Mouse (Mus musculus) lung, embryonic 16.5 days (tissue): ENCODE results near the gene Cdkl1. TPM values are rescaled to one million over a fixed set of nuclear protein-coding genes. Genes with fewer than 3 reads are reported as not detected.
A peak's percentile ranks its signal among the peaks of the same experiment; 100 is the strongest.

Experiments
- ATAC-seq: fragments of 200-750 bp; cut with Nextera tagmentation; 2 replicates; pipeline ENCODE4 v1.8.0; 2017; ENCODE audit warnings: low read depth, mild to moderate bottlenecking, moderate library complexity
- H3K27ac ChIP-seq: fragments of 300-500 bp; sonication (generic); 2 replicates; pipeline ENCODE4 v1.5.1; 2014; ENCODE audit warnings: mild to moderate bottlenecking, control low read depth, low read length
- H3K27me3 ChIP-seq: fragments of 300-500 bp; sonication (generic); 2 replicates; pipeline ENCODE4 v1.6.1; 2014; ENCODE audit warnings: low read depth, low read length, mixed read lengths; ENCODE audit not compliant: control insufficient read depth, insufficient read depth
- H3K36me3 ChIP-seq: fragments of 300-500 bp; sonication (generic); 2 replicates; pipeline ENCODE4 v1.6.1; 2014; ENCODE audit warnings: low read length; ENCODE audit not compliant: control insufficient read depth, insufficient read depth
- H3K4me1 ChIP-seq: fragments of 300-500 bp; sonication (generic); replicated peaks from 2 replicates; pipeline ENCODE4 v1.6.1; 2014; ENCODE audit warnings: low read length, mixed read lengths; ENCODE audit not compliant: control insufficient read depth, insufficient read depth
- H3K4me2 ChIP-seq: fragments of 300-500 bp; sonication (generic); 2 replicates; pipeline ENCODE4 v1.6.1; 2014; ENCODE audit warnings: low read depth, low read length, control low read depth
- H3K4me3 ChIP-seq: fragments of 300-500 bp; sonication (generic); 2 replicates; pipeline ENCODE4 v1.5.1; 2014; ENCODE audit warnings: mild to moderate bottlenecking, low read length, control low read depth
- H3K9ac ChIP-seq: fragments of 300-500 bp; sonication (generic); 2 replicates; pipeline ENCODE4 v1.6.1; 2014; ENCODE audit warnings: low read length, control low read depth
- H3K9me3 ChIP-seq: fragments of 300-500 bp; sonication (generic); 2 replicates; pipeline ENCODE4 v1.6.1; 2016; ENCODE audit warnings: low read length; ENCODE audit not compliant: control insufficient read depth
- WGBS: fragments of 180-500 bp; shearing (Covaris S2); extraction: QIAGEN DNeasy Blood & Tissue Kit; methylation state at CpG from one replicate; pipeline ENCODE4 v1.1.7; 2014; 5-methylcytosine and 5-hydroxymethylcytosine counted together
- polyA plus RNA-seq: library from polyadenylated mRNA; unstranded; fragments of >200 nt; fragmentation: Nextera tagmentation; extraction: Ambion mirVana; gene quantifications from 2 replicates; pipeline ENCODE4 v1.2.1, GENCODE M21; 2015

The Cdkl1 gene
- polyA plus RNA-seq, result 1.3 and 2.0 TPM in 2 replicates

DNA sequence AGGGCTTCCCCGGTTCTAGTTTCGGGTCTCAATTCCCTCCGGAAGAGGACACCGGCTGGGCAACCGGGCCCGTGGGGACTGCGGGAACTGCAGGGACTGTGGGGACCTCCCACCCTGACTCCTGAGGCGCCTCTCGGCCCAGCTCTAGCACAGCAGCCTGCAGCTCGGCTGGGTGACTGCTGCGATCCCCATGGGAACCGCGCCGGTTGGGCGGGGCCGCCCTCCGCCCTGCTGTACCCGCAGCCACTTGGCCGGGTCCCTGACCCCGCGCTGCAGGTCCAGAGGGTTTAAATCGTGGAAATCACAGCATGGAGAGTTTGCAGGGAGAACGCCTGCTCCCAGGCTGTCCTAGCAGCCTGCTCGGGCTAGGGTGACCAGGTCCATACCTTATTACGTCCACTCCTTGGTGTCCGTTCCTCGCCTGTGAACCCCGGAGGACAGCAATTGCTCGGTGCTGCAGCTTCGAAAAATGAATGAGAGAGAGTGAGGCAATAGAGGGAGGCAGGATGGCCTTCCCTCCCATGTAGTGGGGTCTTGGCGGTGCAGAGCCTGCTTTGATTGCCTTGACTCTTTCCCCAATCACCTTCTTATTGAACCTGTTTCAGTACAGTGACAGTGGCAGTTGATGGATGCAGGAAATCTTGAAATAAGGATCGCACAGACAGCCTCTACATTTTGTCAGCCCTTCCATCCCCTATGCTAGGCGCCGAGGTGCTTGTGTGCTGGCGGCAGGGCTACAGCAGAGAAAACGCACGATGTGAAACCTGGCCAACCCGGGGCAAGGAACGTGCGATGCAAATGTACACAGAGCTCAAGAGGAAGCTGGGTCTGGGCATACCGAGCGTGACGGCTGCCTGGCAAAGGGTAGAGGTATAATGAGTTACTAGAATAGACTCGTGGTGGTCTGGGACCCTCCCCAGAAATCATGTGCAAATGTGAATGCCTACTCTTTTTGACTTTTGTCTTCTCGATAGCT is at the start of gene Cdkl1:
Gene Cdkl1, minus strand, starts transcription at position 738 of the 976 bp plus-strand sequence.
- no peaks in the 10 kb centered on the region for H3K9me3 ChIP-seq
- H3K4me2 ChIP-seq, result peak within 1 kb of the TSS; percentile 94
- H3K27me3 ChIP-seq, result no peaks in the 10 kb centered on the region
- peak within 1 kb of the TSS; percentile 65 for H3K9ac ChIP-seq
- H3K4me1 ChIP-seq, result peaks cover 7% of the 10 kb centered on the region
- peak; percentile 92 for ATAC-seq
- no peaks in the 10 kb centered on the region for H3K36me3 ChIP-seq
- H3K4me3 ChIP-seq, result peak within 1 kb of the TSS; percentile 57
- H3K27ac ChIP-seq, result no peak within 1 kb of the TSS
- 2% methylated on average over 44 of the region's 45 CpGs for WGBS

DNA sequence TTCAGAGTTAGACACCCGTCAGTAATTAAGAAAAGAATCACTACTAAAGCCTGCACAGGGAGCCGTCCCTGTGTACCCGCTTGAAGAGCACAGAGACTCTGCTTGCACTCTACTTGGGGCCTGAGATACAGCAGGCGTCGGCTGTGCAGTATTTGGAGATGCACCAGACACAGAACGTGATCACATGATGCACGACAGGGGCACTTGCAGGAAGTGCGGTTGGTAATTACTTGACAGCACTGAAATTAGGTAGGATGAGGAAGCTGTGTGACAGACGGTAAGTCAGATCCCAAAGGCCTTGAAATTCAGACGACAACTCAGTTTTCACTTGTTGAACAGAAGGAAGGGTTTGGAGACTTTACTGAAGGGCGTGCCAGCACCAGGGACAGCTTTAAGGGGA is 47.3 kb upstream of the Cdkl1 start:
- Histone ChIP-seq H3K4me3 (no peak overlapping the region), H3K4me1 (no peaks in the 10 kb centered on the region), H3K36me3 (peaks cover 24% of the 10 kb centered on the region), H3K4me2 (no peak overlapping the region), H3K27me3 (no peaks in the 10 kb centered on the region), H3K9ac (no peak overlapping the region), H3K27ac (no peak overlapping the region), H3K9me3 (no peaks in the 10 kb centered on the region)
- WGBS, result 80% methylated on average over 11 of the region's 11 CpGs
- no peak for ATAC-seq

GRCm38 (mm10) chr12:69833982-69834604 is 43.0 kb upstream of the Cdkl1 start:
- Histone ChIP-seq H3K27me3 (no peaks in the 10 kb centered on the region), H3K36me3 (peaks cover 25% of the 10 kb centered on the region), H3K27ac (no peak overlapping the region), H3K4me2 (no peak overlapping the region), H3K4me3 (no peak overlapping the region), H3K9ac (no peak overlapping the region), H3K9me3 (no peaks in the 10 kb centered on the region), H3K4me1 (no peaks in the 10 kb centered on the region)
- WGBS, result 86% methylated on average over 12 of the region's 12 CpGs
- no peak for ATAC-seq

DNA sequence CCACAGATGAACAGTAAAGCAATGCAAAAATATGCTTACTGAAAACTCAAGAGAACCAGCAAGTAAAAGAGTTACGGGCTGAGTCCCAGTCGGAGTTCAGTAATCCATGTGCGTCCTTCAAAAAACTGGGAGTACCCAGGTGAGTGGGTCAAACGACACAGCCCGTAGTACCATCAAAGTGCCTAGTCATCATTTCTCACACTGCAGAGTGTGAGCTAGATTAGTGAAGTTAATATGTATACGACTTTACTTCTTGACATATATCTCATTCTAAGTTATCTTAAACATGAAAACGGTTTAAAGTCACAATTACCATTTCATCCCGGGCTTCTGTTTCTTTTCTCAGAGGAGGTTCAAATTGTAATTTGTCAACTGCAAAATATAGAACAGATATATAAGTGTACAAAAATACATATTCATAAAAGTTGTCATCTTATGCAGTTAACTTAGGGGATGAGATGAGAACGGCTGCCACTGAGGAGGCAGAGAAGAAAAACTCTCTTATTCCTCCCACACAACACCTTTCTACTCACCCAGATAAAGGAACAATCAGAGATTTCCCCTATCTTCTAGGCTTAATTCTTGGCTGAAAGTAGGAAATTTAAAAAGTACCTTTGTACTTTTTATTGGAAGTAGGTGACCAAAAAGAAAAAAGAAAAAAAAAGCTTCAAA is 40.3 kb upstream of the Cdkl1 start:
- peaks cover 35% of the 10 kb centered on the region for H3K36me3 ChIP-seq
- no peaks in the 10 kb centered on the region for H3K4me1 ChIP-seq
- no peak overlapping the region for H3K4me3 ChIP-seq
- ATAC-seq, result no peak
- H3K27ac ChIP-seq, result no peak overlapping the region
- no peak overlapping the region for H3K4me2 ChIP-seq
- WGBS, result 87% methylated on average over 9 of the region's 9 CpGs
- no peak overlapping the region for H3K9ac ChIP-seq
- H3K9me3 ChIP-seq, result no peaks in the 10 kb centered on the region
- no peaks in the 10 kb centered on the region for H3K27me3 ChIP-seq

DNA sequence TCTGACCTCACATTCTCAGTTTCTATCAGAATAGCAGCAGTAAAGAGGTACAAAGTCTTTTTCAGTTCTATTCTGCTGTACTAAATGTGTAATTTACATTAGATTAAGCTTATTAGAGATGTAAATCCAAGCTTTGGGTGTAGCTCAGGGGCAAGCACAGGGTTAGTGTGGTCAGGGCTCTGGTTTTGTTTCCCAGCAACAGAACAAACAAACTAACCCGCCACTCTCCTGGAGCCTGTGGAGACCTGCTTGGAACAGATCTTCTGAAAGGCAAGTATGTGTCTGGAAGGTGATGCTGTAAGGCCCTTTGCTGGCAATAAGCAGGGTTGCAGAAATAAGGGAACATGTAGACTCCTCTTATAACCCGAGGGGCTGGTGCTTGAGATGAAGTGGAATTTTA is 37.1 kb upstream of the Cdkl1 start:
- Histone ChIP-seq H3K4me2 (no peak overlapping the region), H3K4me1 (no peaks in the 10 kb centered on the region), H3K27ac (no peak overlapping the region), H3K4me3 (no peak overlapping the region), H3K36me3 (peaks cover 28% of the 10 kb centered on the region), H3K9me3 (no peaks in the 10 kb centered on the region), H3K9ac (no peak overlapping the region), H3K27me3 (no peaks in the 10 kb centered on the region)
- WGBS, result 48% methylated on average over 2 of the region's 2 CpGs
- no peak for ATAC-seq

- Histone ChIP-seq H3K4me3 (no peak overlapping the region), H3K27me3 (no peaks in the 10 kb centered on the region), H3K4me1 (no peaks in the 10 kb centered on the region), H3K36me3 (peaks cover 42% of the 10 kb centered on the region), H3K27ac (no peak overlapping the region), H3K9ac (no peak overlapping the region), H3K9me3 (peaks cover 2% of the 10 kb centered on the region; the same call in 1 of the 2 replicates), H3K4me2 (no peak overlapping the region)
- WGBS, result 67% methylated on average over 9 of the region's 9 CpGs
- ATAC-seq, result no peak
Observed at GRCm38 (mm10) chr12:69824881-69825597, 34.0 kb upstream of the Cdkl1 start.

- no peaks in the 10 kb centered on the region for H3K27me3 ChIP-seq
- H3K27ac ChIP-seq, result peak overlapping the region; percentile 71
- no peak overlapping the region for H3K4me3 ChIP-seq
- WGBS, result 8% methylated on average over 6 of the region's 6 CpGs
- peak; percentile 81 for ATAC-seq
- H3K4me2 ChIP-seq, result no peak overlapping the region
- H3K4me1 ChIP-seq, result peaks cover 19% of the 10 kb centered on the region
- no peaks in the 10 kb centered on the region for H3K9me3 ChIP-seq
- no peak overlapping the region for H3K9ac ChIP-seq
- H3K36me3 ChIP-seq, result peaks cover 18% of the 10 kb centered on the region
Observed at GRCm38 (mm10) chr12:69814272-69814671, 23.2 kb upstream of the Cdkl1 start.

DNA sequence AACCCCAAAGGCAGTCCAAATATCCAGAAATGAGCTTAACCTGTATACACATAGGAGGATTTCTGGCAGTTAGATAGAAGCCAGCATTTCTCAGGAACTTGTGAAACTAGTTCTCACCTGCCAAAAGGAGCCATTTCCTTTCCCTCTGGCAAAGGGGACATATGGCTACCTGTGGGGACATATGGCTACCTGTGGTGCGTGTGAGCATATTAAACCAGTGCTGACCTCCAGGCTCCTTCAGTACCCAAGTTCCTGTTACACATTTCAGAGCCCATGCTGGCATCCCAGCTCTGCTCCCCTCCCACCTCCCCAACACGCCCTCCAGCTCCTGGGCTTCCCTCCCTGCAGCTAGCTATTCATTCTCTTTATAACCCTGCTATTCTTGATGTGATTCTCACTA is 22.5 kb upstream of the Cdkl1 start:
- Histone ChIP-seq H3K9me3 (no peaks in the 10 kb centered on the region), H3K9ac (no peak overlapping the region), H3K27ac (peak overlapping the region; percentile 71), H3K4me2 (no peak overlapping the region), H3K36me3 (peaks cover 17% of the 10 kb centered on the region), H3K4me3 (no peak overlapping the region), H3K4me1 (peaks cover 19% of the 10 kb centered on the region), H3K27me3 (no peaks in the 10 kb centered on the region)
- ATAC-seq, result no peak
- WGBS, result 78% methylated on average over 2 of the region's 2 CpGs
